In genomic region chr1:51509083-51509482, GRCm38 (mm10) we compare ENCODE assay signal across 8 mouse cellular contexts. TPM values are rescaled to one million over a fixed set of nuclear protein-coding genes. Genes with fewer than 3 reads are reported as not detected.
DNase-seq lines count a peak whose midpoint lies in the region; ATAC-seq and TF ChIP-seq lines count a peak whose summit lies in the region.

No protein-coding gene starts in this region.

- peak overlapping the region; percentile 38 for H3K27ac ChIP-seq in gastrocnemius, adult 2 months
- H3K27ac ChIP-seq in limb, embryonic 10.5 days: no peak overlapping the region

- no peaks in the 10 kb centered on the region for H3K27me3 ChIP-seq in limb, embryonic 10.5 days (ENCODE audit: low read depth, poor library complexity, severe bottlenecking)
- no peaks in the 10 kb centered on the region for H3K27me3 ChIP-seq in myocyte (ENCODE audit: control insufficient read depth, insufficient read depth, insufficient read length)

- no peaks in the 10 kb centered on the region for H3K36me3 ChIP-seq in limb, embryonic 10.5 days
- no peaks in the 10 kb centered on the region for H3K36me3 ChIP-seq in myocyte (ENCODE audit: control insufficient read depth, insufficient read depth)

- no peak for TF ChIP-seq CTCF in gastrocnemius, adult 2 months (IDR thresholded peaks at IDR 0.05)

- no peaks in the 10 kb centered on the region for H3K9me3 ChIP-seq in limb, embryonic 10.5 days (replicated peaks)

- no peaks in the 10 kb centered on the region for H3K79me2 ChIP-seq in myocyte (ENCODE audit: control insufficient read depth, insufficient read depth)

- TF ChIP-seq POLR2A in myocyte (IDR thresholded peaks at IDR 0.05; ENCODE audit: insufficient read length, low read depth): no peak

- H3ac ChIP-seq in myocyte (ENCODE audit: control insufficient read depth, insufficient read length): no peak overlapping the region

- DNase-seq in gastrocnemius, adult 2 months: peak; percentile 25
- DNase-seq in gastrocnemius, adult 8-10 months (ENCODE audit: low spot score in 2 of 2): no peak
- DNase-seq in MN1 (ENCODE audit: low spot score): peak; percentile 68
- peak; percentile 36 for DNase-seq in limb, embryonic 10.5 days (ENCODE audit: low spot score)
- DNase-seq in layer of hippocampus, adult 9-10 months (ENCODE audit: low spot score): no peak
- DNase-seq in cerebellum, postnatal 36 days: no peak

- ATAC-seq in granulocyte monocyte progenitor cell, adult 5-6 weeks (replicated peaks; ENCODE audit: poor library complexity, severe bottlenecking): peak; percentile 99

- WGBS in limb, embryonic 10.5 days: 17% methylated on average over 7 of the region's 7 CpGs

- intact Hi-C loops in gastrocnemius, adult 2 months (cut with DNase I): no loop called here

- peak overlapping the region; percentile 16; the same call in 1 of the 2 replicates for H3K4me3 ChIP-seq in gastrocnemius, adult 2 months
- no peak overlapping the region for H3K4me3 ChIP-seq in limb, embryonic 10.5 days
- H3K4me3 ChIP-seq in myocyte: no peak overlapping the region

- H3K4me2 ChIP-seq in myocyte (ENCODE audit: low read depth): peak overlapping the region; percentile 50

- 0 out of 2 replicates have a peak, but pooled peaks cover 3% of the 10 kb centered on the region for H3K4me1 ChIP-seq in limb, embryonic 10.5 days

TF ChIP-seq in myocyte, 11 proteins besides CTCF, POLR2A, EP300 and RAD21:
- TF ChIP-seq MYOD1 (IDR thresholded peaks at IDR 0.05; ENCODE audit: control insufficient read depth in 1 of 3, insufficient read length in 2 of 3, low read depth in 2 of 3) (peak in 1 of 3 experiments; percentile 17), TCF3 (IDR thresholded peaks at IDR 0.05; ENCODE audit: insufficient read length, low read depth) (no peak)

RNA-seq across cellular contexts. Expression of gene Nabp1, which starts 30.9 kb away (rescaled TPM):
- total RNA-seq in gastrocnemius, adult 2 months (2021): 10 to 100 TPM; 13.0 to 22.2 TPM
- 10 to 100 TPM; 11.6 to 16.8 (median 13.5) TPM for total RNA-seq in gastrocnemius, adult 8-10 months (2022)
- 7.0 and 11.7 TPM in 2 replicates for total RNA-seq in granulocyte monocyte progenitor cell, adult 5-6 weeks (2014; fragmentation: Nextera tagmentation)
- total RNA-seq in granulocyte monocyte progenitor cell, adult 5-6 weeks (2017): 14.7 and 29.9 TPM in 2 replicates
- polyA plus RNA-seq in limb, embryonic 10.5 days (2016; fragmentation: Nextera tagmentation; extraction: Ambion mirVana): 4.6 and 6.1 TPM in 2 replicates
- 21.2 TPM for polyA plus RNA-seq in myocyte (2012; fragmentation: generic; extraction: Trizol)

Comparison
In these comparisons a context has a peak if more than half of its experiments do, and no peak if none do; other contexts are left out.
1. DNase-seq: peak in gastrocnemius, adult 2 months (single experiment), MN1 (single experiment) and limb, embryonic 10.5 days (single experiment); none in gastrocnemius, adult 8-10 months (0 of 2), layer of hippocampus, adult 9-10 months (single experiment) and cerebellum, postnatal 36 days (0 of 2).